Mouse (Mus musculus): ENCODE results near the gene Baz1a.

Gene Baz1a

GRCm38 (mm10) chr12:54859531-54859930 lies 154.6 kb downstream of the Baz1a start:
- peak; percentile 70 for DNase-seq (ENCODE audit: low spot score)

GRCm38 (mm10) chr12:54850551-54850950 lies 163.6 kb downstream of the Baz1a start:
- no peak for DNase-seq (ENCODE audit: low spot score)

GRCm38 (mm10) chr12:54844415-54844814 lies 169.7 kb downstream of the Baz1a start:
- DNase-seq (ENCODE audit: low spot score) = no peak
